Mouse (Mus musculus): ENCODE measurements at regions not wholly inside any gene's neighbourhood (a gene's known extent, or its start where the extent isn't known, plus 50 kb on each side); places are given as distances from the start of the nearest gene placed in this dataset.

GRCm38 (mm10) chr5:73729646-73730045, 78.5 kb downstream of the Spata18 start:
- no peak for ATAC-seq

- no peak for ATAC-seq
Observed at GRCm38 (mm10) chr5:73731423-73731822, 80.2 kb downstream of the Spata18 start.

- ATAC-seq: no peak
Observed at GRCm38 (mm10) chr5:73731991-73732565, 80.9 kb downstream of the Spata18 start.

- ATAC-seq: no peak
Observed at GRCm38 (mm10) chr5:73740766-73741165, 89.6 kb downstream of the Spata18 start.

GRCm38 (mm10) chr5:73741441-73741840, 90.3 kb downstream of the Spata18 start:
- no peak for ATAC-seq

GRCm38 (mm10) chr5:73743953-73744352, 92.8 kb downstream of the Spata18 start:
- ATAC-seq: no peak

GRCm38 (mm10) chr5:73749791-73750190, 98.6 kb downstream of the Spata18 start:
- no peak for ATAC-seq

GRCm38 (mm10) chr5:73752225-73752644, 101.1 kb downstream of the Spata18 start:
- ATAC-seq: no peak

GRCm38 (mm10) chr5:73753827-73754226, 102.6 kb downstream of the Spata18 start:
- no peak for ATAC-seq

GRCm38 (mm10) chr5:73758534-73758933, 107.4 kb downstream of the Spata18 start:
- no peak for ATAC-seq

GRCm38 (mm10) chr5:73761236-73761635, 110.1 kb downstream of the Spata18 start:
- ATAC-seq: no peak

GRCm38 (mm10) chr5:73761709-73762108, 110.5 kb downstream of the Spata18 start:
- no peak for ATAC-seq

- no peak for ATAC-seq
Observed at GRCm38 (mm10) chr5:73764226-73764625, 113.0 kb downstream of the Spata18 start.

- ATAC-seq: no peak
Observed at GRCm38 (mm10) chr5:73765466-73765865, 114.3 kb downstream of the Spata18 start.

- no peak for ATAC-seq
Observed at GRCm38 (mm10) chr5:73768253-73768652, 117.1 kb downstream of the Spata18 start.

- no peak for ATAC-seq
Observed at GRCm38 (mm10) chr5:73775775-73776548, 124.8 kb downstream of the Spata18 start.

GRCm38 (mm10) chr5:73777282-73777921, 126.2 kb downstream of the Spata18 start:
- no peak for ATAC-seq

GRCm38 (mm10) chr5:73781190-73781940, 130.2 kb downstream of the Spata18 start:
- ATAC-seq: no peak

- no peak for ATAC-seq
Observed at GRCm38 (mm10) chr5:73782214-73783091, 131.3 kb downstream of the Spata18 start.

- no peak for ATAC-seq
Observed at GRCm38 (mm10) chr5:73787275-73787674, 136.1 kb downstream of the Spata18 start.

GRCm38 (mm10) chr5:73792216-73792615, 141.0 kb downstream of the Spata18 start:
- ATAC-seq: no peak

- no peak for ATAC-seq
Observed at GRCm38 (mm10) chr5:73796201-73796600, 145.0 kb downstream of the Spata18 start.

Data from activated CD4-positive, CD25-positive, alpha-beta regulatory T cell, adult 4 months (primary cell).